Mouse (Mus musculus) ovary, adult 10 weeks (tissue): Measurements from ENCODE around the gene Kbtbd7. TPM values are rescaled to one million over a fixed set of nuclear protein-coding genes. Genes with fewer than 3 reads are reported as not detected.

Experiments
- polyA plus RNA-seq: library from polyadenylated mRNA; stranded (reverse); fragments of 350-450 nt; fragmentation: Illumina TruSeq; extraction: RNeasy Lipid Tissue Mini Kit (QIAGEN cat#74804); gene quantifications from one replicate; pipeline ENCODE4 v1.2.3, GENCODE M21; 2014

Gene Kbtbd7
- polyA plus RNA-seq = 87.9 TPM

DNA sequence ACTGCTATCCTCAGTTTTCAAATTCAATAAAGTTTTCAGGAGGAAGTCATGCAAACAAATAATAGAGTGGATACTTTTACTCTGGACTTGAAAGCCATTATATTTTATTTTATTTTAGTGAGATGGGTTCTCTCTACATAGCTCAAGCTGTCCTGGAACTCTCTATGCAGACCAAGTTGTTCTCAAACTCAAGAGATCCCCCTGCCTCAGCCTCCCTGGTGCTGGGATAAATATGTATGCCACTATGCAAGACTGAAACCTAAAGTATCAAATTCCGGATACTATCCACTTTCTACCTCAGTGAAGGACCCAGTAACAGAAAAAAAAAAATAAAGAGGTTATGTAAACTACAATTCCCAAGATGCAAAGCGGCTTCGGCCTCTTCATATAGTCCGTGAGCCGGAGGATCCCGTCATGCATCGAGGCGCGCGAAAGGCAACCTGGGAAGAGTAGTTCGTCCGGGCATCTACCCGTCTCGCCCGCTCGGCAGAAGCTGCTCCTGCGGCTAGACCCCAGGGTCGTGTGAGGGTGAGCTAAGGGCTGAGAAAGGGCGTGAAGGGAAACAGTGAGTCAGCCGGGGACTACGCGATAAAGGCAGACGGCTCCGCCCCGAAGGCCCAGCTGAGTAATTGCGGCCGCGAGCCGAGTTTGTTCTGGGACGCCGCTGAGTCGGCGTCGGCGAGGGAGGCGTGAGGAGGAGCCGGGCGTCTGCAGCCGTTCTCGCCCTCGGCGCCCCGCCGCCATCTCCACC, at the start of gene Kbtbd7:
TSS of gene Kbtbd7 (plus strand) at position 533 of the 751 bp plus-strand sequence.

DNA sequence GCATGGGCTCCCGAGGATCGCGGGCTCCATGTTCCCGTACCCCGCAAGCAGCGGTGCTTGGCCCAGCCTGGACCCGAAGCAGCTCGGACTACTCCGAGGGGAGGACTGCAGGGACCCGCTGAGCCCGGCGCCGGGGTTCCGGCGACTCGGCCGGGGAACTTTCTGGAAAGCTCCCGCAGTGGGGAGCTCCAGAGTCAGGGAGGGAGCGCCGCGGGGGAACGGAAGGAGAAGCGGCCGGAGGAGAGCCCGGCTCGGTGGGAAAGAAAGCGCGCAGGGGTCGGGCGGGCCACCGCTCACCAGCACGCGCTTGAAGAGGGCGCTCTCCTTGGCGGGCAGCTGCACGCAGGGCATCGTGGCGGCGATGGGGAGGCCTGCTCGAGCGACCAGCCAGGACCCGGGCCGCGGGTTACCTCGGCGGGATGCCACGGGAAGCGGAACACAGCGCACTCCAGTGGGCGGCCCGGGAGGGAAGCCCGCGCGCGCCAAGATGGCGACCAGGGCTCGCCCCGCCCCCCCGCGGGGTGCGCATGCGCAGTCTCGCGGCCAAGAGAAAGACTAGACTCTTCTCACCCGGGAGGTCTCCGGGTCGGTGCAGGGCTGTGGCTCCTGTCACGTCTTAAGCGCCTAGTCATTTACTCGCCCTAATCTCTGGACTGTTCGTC, 35.9 kb upstream of the Kbtbd7 start, which contains the start of gene Naa16:
TSS of gene Naa16 (minus strand) at position 514 of the 662 bp plus-strand sequence.

DNA sequence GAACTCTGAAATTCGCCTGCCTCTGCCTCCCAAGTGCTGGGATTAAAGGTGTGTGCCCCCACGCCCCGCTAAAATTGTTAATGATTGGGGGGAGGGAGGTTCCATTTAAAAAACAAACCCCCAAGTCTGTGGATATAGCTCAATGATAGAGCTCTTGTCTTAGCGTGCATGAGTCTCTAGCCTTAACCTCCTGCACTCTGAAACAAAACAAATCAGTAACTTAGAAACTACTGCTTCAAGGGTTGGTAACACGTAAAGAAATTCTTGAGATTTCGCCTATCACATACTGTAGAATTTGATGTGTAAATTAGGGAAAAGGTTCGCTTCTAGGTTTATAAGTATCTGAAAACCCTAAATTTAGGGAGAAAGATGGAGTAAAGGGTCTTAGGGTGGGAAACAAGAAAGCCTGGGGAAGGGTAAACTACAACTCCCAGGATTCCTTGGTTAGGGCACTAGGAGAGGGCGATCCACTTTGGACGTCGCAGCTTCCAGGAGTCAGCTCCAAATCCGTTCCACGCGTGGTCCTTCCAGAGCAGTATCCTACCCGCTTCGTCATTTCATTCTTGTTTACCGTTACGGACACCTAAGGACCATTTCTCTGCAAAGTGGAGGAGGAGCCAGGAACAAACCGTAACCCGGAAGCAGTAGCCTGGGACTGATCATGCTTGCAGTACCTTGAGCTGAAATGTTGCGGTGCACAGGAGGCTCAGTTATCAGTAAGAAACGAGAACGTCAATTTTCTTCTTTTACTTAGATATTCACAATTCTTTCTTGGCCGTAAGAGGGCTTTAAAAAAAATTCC, 28.8 kb upstream of the Kbtbd7 start, which contains the start of gene Mtrf1:
TSS of gene Mtrf1 (plus strand) at position 452 of the 802 bp plus-strand sequence.

DNA sequence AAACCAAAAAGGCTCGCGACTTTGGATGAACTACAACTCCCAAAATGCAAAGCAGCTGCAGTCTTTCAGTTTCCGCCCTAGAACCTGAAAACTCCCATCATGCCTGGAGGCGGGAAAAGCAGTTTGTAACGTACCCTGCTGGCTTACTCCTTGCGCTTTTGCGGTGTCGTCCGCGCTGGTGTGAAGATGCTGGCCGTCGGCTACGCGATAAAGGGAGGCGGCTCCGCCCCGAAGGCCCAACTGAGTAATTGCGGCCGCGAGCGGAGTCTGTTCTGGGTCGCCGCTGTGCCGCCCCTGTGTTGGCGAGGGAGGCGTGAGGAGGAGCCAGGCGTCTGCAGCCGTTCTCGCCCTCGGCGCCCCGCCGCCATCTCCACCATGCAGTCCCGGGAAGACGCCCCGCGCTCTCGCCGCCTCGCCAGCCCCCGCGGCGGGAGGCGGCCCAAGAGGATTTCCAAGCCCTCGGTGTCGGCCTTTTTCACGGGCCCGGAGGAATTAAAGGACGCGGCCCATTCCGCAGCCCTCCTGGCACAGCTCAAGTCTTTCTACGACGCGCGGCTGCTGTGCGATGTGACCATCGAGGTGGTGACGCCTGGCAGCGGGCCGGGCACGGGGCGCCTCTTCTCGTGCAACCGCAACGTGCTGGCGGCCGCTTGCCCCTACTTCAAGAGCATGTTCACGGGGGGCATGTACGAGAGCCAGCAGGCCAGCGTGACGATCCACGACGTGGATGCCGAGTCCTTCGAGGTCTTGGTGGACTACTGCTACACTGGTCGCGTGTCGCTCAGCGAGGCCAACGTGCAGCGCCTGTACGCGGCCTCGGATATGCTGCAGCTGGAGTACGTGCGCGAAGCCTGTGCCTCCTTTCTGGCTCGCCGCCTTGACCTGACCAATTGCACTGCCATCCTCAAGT, 25.6 kb downstream of the Kbtbd7 start, which contains the start of gene Kbtbd6:
TSS of gene Kbtbd6 (plus strand) at position 155 of the 910 bp plus-strand sequence.

Other genes with a start within 250 kb of the Kbtbd7 start
- 5.0 TPM for gene Zfp957, start 179.1 kb upstream of the Kbtbd7 start, polyA plus RNA-seq
- 12.4 TPM for gene Rgcc, start 124.9 kb upstream of the Kbtbd7 start, polyA plus RNA-seq
- gene Naa16, start 35.7 kb upstream of the Kbtbd7 start, polyA plus RNA-seq = 78.3 TPM
- gene Mtrf1, start 28.7 kb upstream of the Kbtbd7 start, polyA plus RNA-seq = 25.7 TPM
- gene Kbtbd6, start 25.3 kb downstream of the Kbtbd7 start, polyA plus RNA-seq = 7.2 TPM
- gene Elf1, start 54.7 kb downstream of the Kbtbd7 start, polyA plus RNA-seq = 84.8 TPM
- gene Wbp4, start 55.0 kb downstream of the Kbtbd7 start, polyA plus RNA-seq = 65.3 TPM
- gene Sugt1, start 161.2 kb downstream of the Kbtbd7 start, polyA plus RNA-seq = 407 TPM
- 102 TPM for gene Cnmd, start 235.7 kb downstream of the Kbtbd7 start, polyA plus RNA-seq